Mouse (Mus musculus) duodenum, adult 2 months (tissue): ENCODE data around the gene Bcat1. TPM values are rescaled to one million over a fixed set of nuclear protein-coding genes. Genes with fewer than 3 reads are reported as not detected.

Experiments
- polyA plus RNA-seq: library from polyadenylated mRNA; depleted of rRNA; stranded (reverse); fragments of >200 nt; gene quantifications from 2 replicates; pipeline ENCODE4 v1.2.3, GENCODE M21; 2012; ENCODE audit warnings: low replicate concordance; rRNA removed

Gene Bcat1
- polyA plus RNA-seq: 0.23 and 0.28 TPM in 2 replicates

GRCm38 (mm10) chr6:145075548-145076224 is at the start of gene Bcat1:
TSS of gene Bcat1 (minus strand) at chr6:145076184.

GRCm38 (mm10) chr6:145115476-145116097 is 39.6 kb upstream of the Bcat1 start, which contains the start of gene Lrmp:
TSS of gene Lrmp (plus strand) at chr6:145115653.

Other genes starting within 250 kb of the Bcat1 start
- gene Lrmp, start 39.5 kb upstream of the Bcat1 start, polyA plus RNA-seq: 10.9 and 12.6 TPM in 2 replicates
- gene Casc1, start 134.8 kb upstream of the Bcat1 start, polyA plus RNA-seq: 0.08 and 0.12 TPM in 2 replicates
- 1.2 and 3.0 TPM in 2 replicates for gene Etfrf1, start 134.9 kb upstream of the Bcat1 start, polyA plus RNA-seq
- 7.5 and 15.4 TPM in 2 replicates for gene Kras, start 174.1 kb upstream of the Bcat1 start, polyA plus RNA-seq